Mouse (Mus musculus): ENCODE results near the gene Mapkapk3. TPM values are rescaled to one million over a fixed set of nuclear protein-coding genes. Genes with fewer than 3 reads are reported as not detected.
A peak's percentile ranks its signal among the peaks of the same experiment; 100 is the strongest.

Mapkapk3 gene
- polyA plus RNA-seq, 1 experiment from 2014 or later: 14.0 TPM

- no peak overlapping the region for H3K4me3 ChIP-seq (replicated peaks; ENCODE audit: low read depth, low read length)
- 56% methylated on average over 8 of the region's 8 CpGs for WGBS
- H3K4me2 ChIP-seq (ENCODE audit: low read length): no peak overlapping the region
- no peak for ATAC-seq (replicated peaks; ENCODE audit: low FRiP score, low read depth)
- no peak overlapping the region for H3K27ac ChIP-seq
- no peak overlapping the region for H3K9ac ChIP-seq (ENCODE audit: low read depth, low read length)
- no peaks in the 10 kb centered on the region for H3K36me3 ChIP-seq (ENCODE audit: insufficient read depth, low read length)
- no peaks in the 10 kb centered on the region for H3K9me3 ChIP-seq (replicated peaks; ENCODE audit: low read length)
- H3K27me3 ChIP-seq (ENCODE audit: insufficient read depth, low read length): no peaks in the 10 kb centered on the region
- no peak for TF ChIP-seq CTCF (IDR thresholded peaks at IDR 0.05; ENCODE audit: low read depth)
- H3K4me1 ChIP-seq (replicated peaks; ENCODE audit: insufficient read depth, low read length): peaks cover 14% of the 10 kb centered on the region; the same call in 1 of the 2 replicates
- no peak for DNase-seq (ENCODE audit: low spot score)
Observed at GRCm38 (mm10) chr9:107322461-107323050, 32.9 kb upstream of the Mapkapk3 start.

GRCm38 (mm10) chr9:107315791-107316190 is 26.1 kb upstream of the Mapkapk3 start:
- no peak overlapping the region for H3K4me2 ChIP-seq (ENCODE audit: low read length)
- DNase-seq (ENCODE audit: low spot score) (no peak), ATAC-seq (replicated peaks; ENCODE audit: low FRiP score, low read depth) (no peak)
- H3K9ac ChIP-seq (ENCODE audit: low read depth, low read length): no peak overlapping the region
- WGBS: 69% methylated on average over 2 of the region's 2 CpGs
- H3K4me1 ChIP-seq (replicated peaks; ENCODE audit: insufficient read depth, low read length): 0 out of 2 replicates have a peak, but pooled peaks cover 7% of the 10 kb centered on the region
- H3K27ac ChIP-seq: peak overlapping the region; percentile 19; the same call in 1 of the 2 replicates
- H3K4me3 ChIP-seq (replicated peaks; ENCODE audit: low read depth, low read length): no peak overlapping the region
- H3K9me3 ChIP-seq (replicated peaks; ENCODE audit: low read length): no peaks in the 10 kb centered on the region
- TF ChIP-seq CTCF (IDR thresholded peaks at IDR 0.05; ENCODE audit: low read depth): no peak
- H3K36me3 ChIP-seq (ENCODE audit: insufficient read depth, low read length): no peaks in the 10 kb centered on the region
- no peaks in the 10 kb centered on the region for H3K27me3 ChIP-seq (ENCODE audit: insufficient read depth, low read length)

GRCm38 (mm10) chr9:107313926-107314325 is 24.2 kb upstream of the Mapkapk3 start:
- no peaks in the 10 kb centered on the region for H3K9me3 ChIP-seq (replicated peaks; ENCODE audit: low read length)
- TF ChIP-seq CTCF (IDR thresholded peaks at IDR 0.05; ENCODE audit: low read depth): no peak
- 68% methylated on average over 3 of the region's 3 CpGs for WGBS
- ATAC-seq (replicated peaks; ENCODE audit: low FRiP score, low read depth): no peak
- no peak for DNase-seq (ENCODE audit: low spot score)
- H3K27ac ChIP-seq: no peak overlapping the region
- no peak overlapping the region for H3K4me2 ChIP-seq (ENCODE audit: low read length)
- H3K27me3 ChIP-seq (ENCODE audit: insufficient read depth, low read length): no peaks in the 10 kb centered on the region
- H3K9ac ChIP-seq (ENCODE audit: low read depth, low read length): no peak overlapping the region
- H3K4me1 ChIP-seq (replicated peaks; ENCODE audit: insufficient read depth, low read length): peaks cover 7% of the 10 kb centered on the region; the same call in 1 of the 2 replicates
- no peaks in the 10 kb centered on the region for H3K36me3 ChIP-seq (ENCODE audit: insufficient read depth, low read length)
- no peak overlapping the region for H3K4me3 ChIP-seq (replicated peaks; ENCODE audit: low read depth, low read length)

- Histone ChIP-seq H3K9ac (ENCODE audit: low read depth, low read length) (no peak overlapping the region), H3K9me3 (replicated peaks; ENCODE audit: low read length) (no peaks in the 10 kb centered on the region), H3K27ac (peak overlapping the region; percentile 13; the same call in 1 of the 2 replicates), H3K27me3 (ENCODE audit: insufficient read depth, low read length) (no peaks in the 10 kb centered on the region), H3K4me3 (replicated peaks; ENCODE audit: low read depth, low read length) (no peak overlapping the region), H3K4me1 (replicated peaks; ENCODE audit: insufficient read depth, low read length) (peaks cover 17% of the 10 kb centered on the region), H3K4me2 (ENCODE audit: low read length) (no peak overlapping the region), H3K36me3 (ENCODE audit: insufficient read depth, low read length) (no peaks in the 10 kb centered on the region)
- TF ChIP-seq CTCF (IDR thresholded peaks at IDR 0.05; ENCODE audit: low read depth): no peak
- WGBS: 64% methylated on average over 10 of the region's 10 CpGs
- no peak for ATAC-seq (replicated peaks; ENCODE audit: low FRiP score, low read depth)
- DNase-seq (ENCODE audit: low spot score): no peak
Observed at GRCm38 (mm10) chr9:107312811-107313584, 23.3 kb upstream of the Mapkapk3 start.

GRCm38 (mm10) chr9:107309600-107309999 is 19.9 kb upstream of the Mapkapk3 start:
- Histone ChIP-seq H3K36me3 (ENCODE audit: insufficient read depth, low read length) (no peaks in the 10 kb centered on the region), H3K4me3 (replicated peaks; ENCODE audit: low read depth, low read length) (no peak overlapping the region), H3K27ac (no peak overlapping the region; the same call in 1 of the 2 replicates), H3K4me2 (ENCODE audit: low read length) (no peak overlapping the region), H3K27me3 (ENCODE audit: insufficient read depth, low read length) (no peaks in the 10 kb centered on the region), H3K9ac (ENCODE audit: low read depth, low read length) (no peak overlapping the region), H3K4me1 (replicated peaks; ENCODE audit: insufficient read depth, low read length) (peaks cover 35% of the 10 kb centered on the region), H3K9me3 (replicated peaks; ENCODE audit: low read length) (no peaks in the 10 kb centered on the region)
- WGBS: 69% methylated on average over 5 of the region's 5 CpGs
- ATAC-seq (replicated peaks; ENCODE audit: low FRiP score, low read depth) (no peak), DNase-seq (ENCODE audit: low spot score) (no peak)
- TF ChIP-seq CTCF (IDR thresholded peaks at IDR 0.05; ENCODE audit: low read depth): no peak

DNA sequence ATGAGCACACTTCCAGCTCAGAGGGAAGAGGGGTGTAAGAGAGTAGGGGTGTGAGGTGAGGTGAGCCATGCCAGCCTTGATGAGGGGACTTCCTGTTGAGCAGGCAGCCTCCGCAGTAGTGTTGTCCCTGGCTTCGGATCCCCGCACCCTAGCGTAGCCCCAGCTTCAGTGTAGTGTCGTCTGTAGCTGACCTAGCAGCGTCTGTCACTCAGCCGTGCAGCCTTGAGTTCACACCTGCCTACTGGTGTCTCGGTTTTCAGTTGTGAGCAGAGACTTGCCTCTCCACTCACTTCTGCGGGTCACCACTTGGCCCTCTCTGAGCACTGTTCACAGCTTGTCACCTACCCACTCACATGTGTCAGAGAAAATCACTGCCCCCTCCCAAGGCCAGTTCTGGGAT is 19.5 kb upstream of the Mapkapk3 start:
- DNase-seq (ENCODE audit: low spot score) (no peak), ATAC-seq (replicated peaks; ENCODE audit: low FRiP score, low read depth) (no peak)
- H3K27me3 ChIP-seq (ENCODE audit: insufficient read depth, low read length): no peaks in the 10 kb centered on the region
- 47% methylated on average over 9 of the region's 9 CpGs for WGBS
- H3K27ac ChIP-seq: peak overlapping the region; percentile 92
- H3K4me3 ChIP-seq (replicated peaks; ENCODE audit: low read depth, low read length): no peak overlapping the region
- no peaks in the 10 kb centered on the region for H3K36me3 ChIP-seq (ENCODE audit: insufficient read depth, low read length)
- no peaks in the 10 kb centered on the region for H3K9me3 ChIP-seq (replicated peaks; ENCODE audit: low read length)
- TF ChIP-seq CTCF (IDR thresholded peaks at IDR 0.05; ENCODE audit: low read depth): no peak
- peaks cover 35% of the 10 kb centered on the region for H3K4me1 ChIP-seq (replicated peaks; ENCODE audit: insufficient read depth, low read length)
- no peak overlapping the region for H3K9ac ChIP-seq (ENCODE audit: low read depth, low read length)
- H3K4me2 ChIP-seq (ENCODE audit: low read length): no peak overlapping the region
